Mouse (Mus musculus) brain, embryonic 14.5 days (tissue): ENCODE measurements around the gene Pramel6.

Experiments used
- CTCF ChIP-seq: fragments of 200-500 bp; IDR thresholded peaks from 2 replicates; pipeline ENCODE4 v1.5.1; 2012; ENCODE audit warnings: inconsistent platforms, mild to moderate bottlenecking, moderate library complexity, borderline replicate concordance; ENCODE audit not compliant: insufficient read depth, insufficient read length; ENCODE audit errors: extremely low read depth
- POLR2A ChIP-seq: fragments of 200-500 bp; IDR thresholded peaks from 2 replicates; pipeline ENCODE4 v1.6.1; 2012; ENCODE audit warnings: mild to moderate bottlenecking, inconsistent platforms, borderline replicate concordance; ENCODE audit not compliant: poor library complexity, insufficient read depth, insufficient read length, severe bottlenecking; ENCODE audit errors: extremely low read depth

GRCm38 (mm10) chr2:87482276-87482675 lies 24.1 kb upstream of the Pramel6 start:
- TF ChIP-seq CTCF (no peak), POLR2A (no peak)
